Mouse (Mus musculus) inflammation-experienced regulatory T-cells, adult 6 months (primary cell): ENCODE measurements around the gene Gpr3. TPM values are rescaled to one million over a fixed set of nuclear protein-coding genes. Genes with fewer than 3 reads are reported as not detected.
A peak's percentile ranks its signal among the peaks of the same experiment; 100 is the strongest.

Experiments used
- ATAC-seq: one replicate; pipeline ENCODE4 v1.8.0; 2017
- polyA plus RNA-seq, 3 experiments: library from polyadenylated mRNA; unstranded; fragments of 100-300 nt; shearing (Covaris generic); gene quantifications; one replicate each; pipeline ENCODE4 v1.2.1; 2017

The Gpr3 gene
- polyA plus RNA-seq, 3 experiments from 2014 or later = not detected

DNA sequence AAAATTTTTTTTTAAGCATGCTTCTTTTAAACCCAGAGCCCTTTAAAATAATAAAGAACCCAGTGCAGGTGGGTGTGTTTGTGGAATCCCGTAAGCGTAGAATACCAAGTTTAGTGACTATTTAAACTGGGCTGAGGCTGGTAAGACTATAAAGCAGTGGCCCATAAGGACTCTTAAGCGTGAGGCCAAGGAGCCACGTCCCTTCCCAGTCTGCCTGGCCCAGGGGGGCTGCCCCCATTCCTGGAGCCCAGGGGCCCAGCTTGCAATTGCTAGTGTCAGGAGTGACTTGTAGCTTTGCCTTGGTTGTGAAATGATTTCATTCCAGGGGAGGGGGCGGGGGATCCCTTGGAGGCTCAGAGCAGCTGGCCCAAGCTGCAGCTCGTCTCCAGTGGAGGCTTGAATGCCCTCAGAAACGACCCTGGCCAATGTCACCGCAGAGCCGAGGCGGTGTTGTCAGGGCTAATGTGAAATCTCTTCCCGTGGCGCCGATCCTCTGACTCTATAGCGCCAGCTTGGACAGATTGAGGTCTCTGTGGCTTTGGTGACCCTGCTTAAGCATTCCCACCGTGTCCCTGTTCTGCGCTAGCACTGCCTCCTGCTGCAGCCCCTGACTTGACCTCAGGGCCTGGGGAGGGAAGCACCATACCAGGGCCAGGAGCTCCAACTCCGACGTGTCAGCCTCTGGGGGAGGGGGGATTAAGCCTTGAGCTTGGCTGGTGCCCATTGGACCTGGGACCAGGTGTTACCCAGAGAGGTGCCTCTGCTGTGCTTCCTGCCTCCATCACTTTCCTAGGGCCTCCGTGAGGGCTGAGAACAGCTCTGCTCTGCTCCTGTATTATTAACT is 13.8 kb downstream of the Gpr3 start:
- no peak for ATAC-seq

GRCm38 (mm10) chr4:133197801-133198286 is 14.5 kb downstream of the Gpr3 start:
- ATAC-seq = no peak

GRCm38 (mm10) chr4:133197355-133197754 is 15.0 kb downstream of the Gpr3 start:
- no peak for ATAC-seq

- no peak for ATAC-seq
Observed at GRCm38 (mm10) chr4:133196852-133197251, 15.5 kb downstream of the Gpr3 start.

- ATAC-seq = no peak
Observed at GRCm38 (mm10) chr4:133196136-133196535, 16.2 kb downstream of the Gpr3 start.

DNA sequence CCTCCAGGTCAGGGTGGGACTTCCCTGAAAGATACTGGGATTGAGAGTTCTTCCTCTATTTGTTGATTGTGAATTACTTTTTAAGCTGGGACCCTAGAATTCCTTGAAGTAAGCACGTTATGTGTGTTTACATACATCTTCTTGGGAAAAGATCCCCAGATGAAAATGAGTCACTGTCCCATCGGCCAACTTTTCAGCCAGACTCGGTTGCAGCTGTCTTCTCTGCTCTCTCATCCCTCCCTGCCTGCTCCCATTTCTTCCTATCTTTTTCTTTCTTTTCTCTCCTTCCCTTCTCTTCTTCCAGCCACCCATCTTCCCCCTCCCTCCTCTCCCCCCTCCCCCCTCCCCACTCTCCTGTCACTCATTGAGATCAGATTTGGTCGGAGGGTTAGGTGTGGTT is 17.3 kb downstream of the Gpr3 start:
- ATAC-seq = no peak

DNA sequence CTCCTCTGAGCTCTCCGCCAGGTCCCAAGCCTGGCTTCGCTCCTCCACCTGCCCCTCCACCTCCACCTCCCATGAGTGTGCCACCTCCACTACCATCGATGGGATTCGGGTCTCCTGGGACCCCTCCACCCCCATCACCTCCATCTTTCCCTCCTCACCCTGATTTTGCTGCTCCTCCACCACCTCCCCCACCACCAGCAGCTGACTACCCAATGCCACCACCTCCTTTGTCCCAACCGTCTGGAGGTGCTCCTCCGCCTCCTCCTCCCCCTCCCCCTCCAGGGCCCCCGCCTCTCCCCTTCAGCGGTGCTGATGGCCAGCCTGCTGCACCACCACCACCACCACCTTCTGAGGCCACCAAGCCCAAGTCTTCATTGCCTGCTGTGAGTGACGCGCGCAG is 17.9 kb downstream of the Gpr3 start:
- ATAC-seq = no peak

GRCm38 (mm10) chr4:133189396-133189795 is 22.9 kb downstream of the Gpr3 start:
- ATAC-seq = no peak

GRCm38 (mm10) chr4:133186856-133187255 is 25.5 kb downstream of the Gpr3 start:
- no peak for ATAC-seq

DNA sequence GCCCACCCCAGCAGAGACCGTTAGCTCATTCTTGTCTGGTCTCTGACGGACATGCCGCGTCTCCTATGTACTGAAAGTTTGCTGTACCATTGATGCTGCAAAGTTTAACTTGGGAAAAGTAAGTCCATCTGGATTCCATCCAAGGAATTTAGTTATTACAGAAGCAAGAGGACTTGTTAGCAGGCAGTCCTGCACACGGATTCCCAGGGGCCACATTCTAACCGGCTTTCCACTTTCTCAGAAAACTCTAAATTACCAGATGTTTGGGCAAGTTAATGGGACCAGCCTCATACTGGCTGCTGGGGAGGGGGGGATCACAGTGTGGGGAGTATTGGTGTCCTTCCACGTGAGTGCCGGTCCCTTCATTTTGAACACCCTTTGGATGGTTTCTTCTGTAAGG is 26.4 kb downstream of the Gpr3 start:
- no peak for ATAC-seq

DNA sequence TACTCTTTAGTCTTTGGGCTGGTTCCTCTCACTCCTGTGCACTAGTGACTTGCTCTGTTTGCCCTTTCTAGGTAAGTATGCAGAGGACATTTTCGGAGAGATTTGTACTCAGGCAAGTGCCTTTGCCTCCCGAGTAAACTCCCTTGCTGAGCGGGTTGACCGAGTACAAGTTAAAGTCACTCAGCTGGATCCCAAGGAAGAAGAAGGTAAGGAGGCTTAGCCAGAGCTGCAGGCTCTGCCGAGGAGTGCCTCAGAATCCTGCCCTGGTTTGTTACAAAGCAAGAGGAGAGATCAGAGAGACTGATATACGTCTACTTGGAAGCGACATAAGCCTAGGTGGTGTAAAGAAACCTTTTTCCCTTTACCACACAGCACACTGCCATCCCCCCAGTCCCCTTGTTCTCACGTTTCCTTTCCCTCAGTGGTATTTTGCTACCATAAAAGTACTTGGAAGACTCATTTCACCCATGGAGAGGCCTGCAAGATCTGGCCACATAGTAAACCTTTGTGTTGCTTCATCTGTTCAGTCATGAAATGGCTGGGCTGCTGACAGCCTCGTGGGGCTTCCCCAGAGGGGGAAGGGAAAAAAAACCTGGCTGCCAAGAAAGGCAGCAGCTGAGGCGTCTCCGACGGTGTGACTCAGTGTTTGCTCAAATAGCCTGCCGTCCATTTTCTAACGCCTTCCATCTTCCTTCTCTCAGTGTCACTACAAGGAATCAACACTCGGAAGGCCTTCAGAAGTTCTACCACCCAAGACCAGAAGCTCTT is 27.3 kb downstream of the Gpr3 start:
- peak; percentile 91 for ATAC-seq

DNA sequence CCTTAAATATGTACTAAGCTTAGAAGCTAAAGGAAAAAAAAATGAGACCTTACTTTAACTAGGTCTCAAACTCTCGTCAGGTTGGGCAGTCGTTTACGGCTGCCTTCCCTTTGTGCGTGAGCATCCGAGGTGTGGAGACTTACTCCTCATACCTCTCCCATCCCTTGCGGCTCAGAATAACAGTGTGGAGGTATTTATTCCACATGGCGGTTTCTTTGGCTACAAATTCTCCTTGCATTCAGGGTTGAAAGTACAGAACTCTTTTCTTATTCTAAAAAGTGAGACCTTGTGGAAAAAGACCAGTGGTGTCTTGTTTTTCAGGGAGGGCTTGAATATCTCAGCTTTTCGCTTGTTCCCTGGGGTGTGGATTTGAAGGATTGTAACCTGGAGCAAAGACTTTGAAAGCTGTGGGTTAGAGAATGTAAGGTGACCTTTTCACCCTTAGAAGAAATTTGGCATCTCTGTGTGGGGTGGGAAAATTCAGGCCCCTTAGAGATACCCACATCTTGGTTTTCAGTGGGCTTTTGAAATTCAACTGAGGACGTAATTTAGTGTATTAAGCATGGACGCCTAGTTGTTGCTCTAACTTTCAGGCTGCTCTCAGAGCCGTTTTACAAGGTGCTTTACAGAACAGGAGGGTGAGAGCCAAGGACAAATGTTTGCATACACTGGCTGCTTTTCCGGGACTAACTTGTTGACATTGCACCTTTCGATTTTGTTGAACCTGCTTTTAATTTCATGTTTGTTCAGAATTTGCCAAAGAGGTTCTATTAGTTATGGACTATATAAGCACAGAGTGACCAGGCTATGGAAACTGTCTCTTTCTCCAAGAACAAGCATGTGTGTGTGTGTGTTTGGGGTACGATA is 28.1 kb downstream of the Gpr3 start:
- ATAC-seq = no peak

DNA sequence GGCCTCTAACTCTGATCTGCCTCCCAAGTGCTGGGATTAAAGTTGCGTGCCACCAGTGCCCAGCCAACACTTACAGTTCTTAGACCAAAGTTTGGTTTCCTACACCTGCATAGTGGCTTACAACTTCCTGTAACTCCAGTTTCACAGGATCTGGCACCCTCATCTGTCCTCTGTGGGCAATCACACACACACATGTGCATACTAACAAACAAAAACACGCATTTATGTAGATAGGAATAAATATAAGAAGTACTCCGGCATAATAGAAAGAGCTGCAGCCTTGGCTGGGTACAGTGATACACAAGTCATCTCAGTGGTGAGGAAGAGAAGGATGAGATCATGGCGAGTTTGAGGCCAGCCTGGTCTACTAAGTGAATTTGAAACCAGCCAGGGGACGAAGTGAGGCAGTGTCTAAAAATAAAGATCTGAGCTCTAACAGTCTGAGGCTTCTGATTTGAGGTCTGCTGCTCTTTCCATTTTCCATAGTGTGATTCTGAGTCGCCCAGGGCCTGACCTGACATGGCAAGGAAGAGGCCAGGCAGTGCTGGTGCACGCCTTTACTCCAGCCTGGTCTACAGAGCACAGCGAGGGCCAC is 29.8 kb downstream of the Gpr3 start:
- no peak for ATAC-seq

DNA sequence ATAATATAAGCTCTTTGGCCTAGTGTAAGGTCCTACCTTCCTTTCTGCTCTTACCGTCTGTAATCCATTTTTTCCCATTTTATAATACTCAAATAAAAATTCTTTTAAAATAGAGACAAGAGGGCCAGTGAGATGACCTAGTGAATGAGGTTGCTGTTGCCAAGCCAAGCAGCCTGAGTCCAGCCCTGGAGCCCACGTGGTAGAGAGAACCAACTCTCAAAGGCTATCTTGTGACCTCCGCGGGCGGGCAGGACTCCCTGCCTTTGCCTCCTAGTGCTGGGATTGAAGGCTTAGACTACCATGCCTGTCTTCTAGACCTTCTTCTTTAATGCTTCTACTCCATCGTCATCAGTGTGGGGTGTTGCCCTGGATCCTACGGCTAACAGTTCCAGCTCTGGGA is 33.1 kb downstream of the Gpr3 start:
- ATAC-seq = no peak

- ATAC-seq = no peak
Observed at GRCm38 (mm10) chr4:133178305-133178704, 34.0 kb downstream of the Gpr3 start.

DNA sequence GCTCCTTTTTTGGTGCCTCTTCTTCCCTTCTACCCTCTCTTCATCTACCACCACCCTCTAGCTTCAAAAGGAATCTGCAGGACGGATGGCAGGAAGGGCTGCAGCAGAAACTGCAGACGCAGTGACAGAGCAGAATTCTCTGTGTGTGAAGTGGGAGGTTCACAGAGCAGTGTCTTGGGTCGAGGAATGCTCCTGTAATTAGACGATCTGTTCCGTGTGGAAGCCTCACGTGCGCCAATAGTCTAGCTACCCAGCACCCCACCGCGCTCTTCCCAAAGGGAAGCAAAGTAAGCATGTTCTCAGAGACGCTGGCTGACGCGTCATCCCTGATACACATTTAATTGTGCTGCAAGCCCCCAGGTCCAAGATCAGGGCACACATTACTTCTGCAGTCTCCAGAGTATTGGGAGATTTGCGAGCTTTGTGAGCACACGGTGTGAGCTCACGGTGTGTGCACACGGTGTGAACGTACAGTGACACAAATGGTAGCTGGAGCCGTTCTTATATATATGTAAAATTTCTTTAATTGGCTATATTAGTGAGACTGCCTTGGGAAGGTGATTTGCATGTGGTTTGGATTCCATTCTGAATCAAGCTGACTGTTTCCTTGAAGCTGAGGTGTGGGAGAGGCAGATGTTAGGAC is 35.5 kb downstream of the Gpr3 start:
- no peak for ATAC-seq

DNA sequence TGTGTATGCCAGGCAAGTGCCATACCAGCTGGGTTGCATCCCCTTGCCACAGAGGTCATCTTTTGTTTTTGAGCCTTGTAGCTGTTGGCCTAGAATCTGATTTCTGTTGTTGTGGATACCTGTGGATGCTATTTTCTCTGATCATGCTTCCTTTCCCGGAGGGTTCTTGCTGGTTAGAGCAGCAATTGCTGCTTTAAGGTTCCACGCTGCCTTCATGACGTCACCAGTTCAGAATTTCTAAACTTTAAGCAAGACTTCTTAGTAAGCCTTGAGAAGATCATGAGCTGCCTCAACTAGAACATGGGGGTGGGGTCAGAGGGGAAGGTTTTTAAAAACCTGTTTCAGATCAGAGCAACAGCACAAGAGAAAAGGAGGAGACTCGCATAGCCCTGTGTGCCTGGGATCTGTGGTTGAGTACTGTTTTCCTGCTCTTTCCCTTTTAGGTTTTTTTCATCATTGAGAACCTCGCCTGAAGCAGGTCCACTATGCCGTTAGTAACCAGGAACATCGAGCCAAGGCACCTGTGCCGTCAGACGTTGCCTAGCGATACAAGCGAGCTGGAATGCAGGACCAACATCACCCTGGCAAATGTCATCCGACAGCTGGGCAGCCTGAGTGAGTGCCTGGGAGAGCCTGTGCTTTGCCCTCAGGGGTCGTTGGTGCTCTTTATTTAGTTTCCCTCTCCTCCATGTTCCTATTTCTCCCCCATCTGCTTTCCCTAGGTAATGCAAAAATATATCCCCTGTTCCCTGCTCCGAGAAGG is 36.2 kb downstream of the Gpr3 start:
- no peak for ATAC-seq

DNA sequence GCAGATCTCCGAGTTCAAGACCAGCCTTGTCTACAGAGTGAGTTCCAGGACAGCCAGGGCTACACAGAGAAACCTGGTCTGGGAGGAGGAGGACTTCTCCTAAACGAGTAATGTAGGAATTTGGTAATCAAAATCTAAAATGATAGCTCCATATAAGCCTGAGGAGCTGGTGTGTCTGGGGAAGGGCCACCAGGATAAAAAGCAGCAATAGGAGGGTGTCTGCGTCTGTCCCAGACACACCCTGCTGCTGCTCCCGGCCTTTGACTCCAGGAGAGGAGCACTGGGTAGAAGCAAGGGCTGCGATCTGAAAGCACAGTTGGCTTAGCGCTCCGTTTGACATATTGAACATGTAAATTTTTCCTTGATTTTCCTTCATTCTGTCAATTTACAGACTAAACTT is 37.1 kb downstream of the Gpr3 start:
- no peak for ATAC-seq

DNA sequence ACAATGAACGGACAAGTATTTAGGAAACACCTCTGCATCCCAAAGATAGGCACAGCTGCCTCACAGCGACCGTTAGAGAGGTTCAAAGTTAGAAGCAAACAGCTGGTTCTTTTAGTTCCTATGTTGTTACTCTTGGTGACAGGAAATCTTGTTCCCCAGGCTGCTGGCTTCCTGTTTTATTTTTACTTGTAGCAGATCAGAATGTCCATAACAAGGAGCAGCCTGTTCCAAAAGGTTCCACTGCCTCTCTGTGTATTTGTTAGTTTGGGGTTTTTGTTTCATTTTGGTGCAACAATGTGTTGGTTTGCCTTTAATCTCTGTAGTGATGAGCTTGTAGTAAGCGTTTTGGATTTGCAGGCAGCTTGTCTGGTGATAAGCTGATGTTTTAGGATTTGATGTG is 38.0 kb downstream of the Gpr3 start:
- ATAC-seq = peak; percentile 31

- ATAC-seq = no peak
Observed at GRCm38 (mm10) chr4:133172451-133172850, 39.9 kb downstream of the Gpr3 start.

DNA sequence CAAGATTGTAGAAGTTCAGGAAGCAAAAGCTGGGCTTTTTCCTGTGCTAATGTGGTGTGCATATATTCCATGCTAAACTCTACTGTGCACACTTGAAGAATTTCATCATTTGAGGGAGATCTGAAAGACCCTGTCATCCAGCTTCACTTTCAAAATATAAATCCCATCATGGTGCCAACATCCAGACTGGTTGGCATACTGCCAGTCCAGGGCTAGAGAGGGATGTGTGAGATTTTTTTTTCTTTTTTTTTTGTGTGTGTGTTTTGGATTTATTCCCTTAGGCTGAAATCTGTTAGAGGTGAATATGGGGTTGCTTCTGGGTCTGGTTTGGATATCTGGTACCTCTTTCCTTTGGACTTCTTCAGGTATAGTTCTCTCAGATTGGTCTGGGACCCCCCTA is 41.7 kb downstream of the Gpr3 start:
- ATAC-seq = no peak
